Mouse (Mus musculus): Measurements from ENCODE around the gene Kirrel3. TPM values are rescaled to one million over a fixed set of nuclear protein-coding genes. Genes with fewer than 3 reads are reported as not detected.

The Kirrel3 gene
- polyA plus RNA-seq, 1 experiment from 2014 or later: 2.2 TPM

DNA sequence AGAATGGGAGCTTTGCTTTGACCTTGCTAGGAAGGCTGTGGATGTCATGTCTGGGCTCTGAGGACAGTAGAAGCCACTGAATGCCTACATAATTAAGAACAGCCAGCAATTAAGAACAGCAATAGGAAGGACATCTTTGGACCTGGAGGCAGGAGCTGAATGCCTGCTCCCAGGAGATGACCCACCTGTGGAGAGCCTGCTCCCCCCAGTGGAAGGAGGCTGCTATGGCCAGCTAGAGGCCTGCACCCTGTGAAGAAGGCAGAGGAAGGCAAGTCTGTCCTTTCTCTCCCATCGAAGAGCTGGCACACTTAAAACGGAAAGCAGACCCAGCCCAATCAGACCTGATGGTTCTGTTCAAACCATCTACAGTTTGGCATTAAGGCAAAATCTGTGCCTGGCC lies 376.1 kb downstream of the Kirrel3 start:
- Histone ChIP-seq H3K9ac (no peak overlapping the region), H3K9me3 (no peaks in the 10 kb centered on the region), H3K4me2 (replicated peaks) (no peak overlapping the region), H3K27me3 (replicated peaks) (no peaks in the 10 kb centered on the region), H3K27ac (no peak overlapping the region), H3K4me3 (replicated peaks) (no peak overlapping the region), H3K4me1 (replicated peaks) (no peaks in the 10 kb centered on the region), H3K36me3 (no peaks in the 10 kb centered on the region)
- 45% methylated on average over 2 of the region's 2 CpGs for WGBS
- no peak for ATAC-seq

DNA sequence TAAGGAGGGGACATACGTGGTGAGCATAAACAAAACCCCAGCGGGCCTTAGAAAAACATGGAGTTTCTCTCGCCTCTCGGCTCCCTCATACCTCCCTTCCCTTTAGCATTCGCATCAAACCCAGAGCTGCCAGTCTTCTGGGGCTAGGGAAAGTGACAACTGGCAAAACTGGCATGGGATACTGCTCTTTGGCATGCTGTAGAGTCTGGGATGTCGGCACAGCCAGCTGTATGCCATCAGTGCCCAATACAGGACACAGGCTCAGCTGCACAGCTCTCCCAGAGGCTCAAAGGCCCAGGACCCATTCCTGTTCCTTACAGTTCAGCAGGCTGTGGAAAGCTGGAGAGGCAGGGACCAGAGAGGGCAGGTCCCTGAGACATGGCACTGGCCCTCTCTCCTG lies 379.9 kb downstream of the Kirrel3 start:
- no peak overlapping the region for H3K4me2 ChIP-seq (replicated peaks)
- WGBS: 86% methylated on average over 6 of the region's 6 CpGs
- H3K36me3 ChIP-seq: no peaks in the 10 kb centered on the region
- H3K27me3 ChIP-seq (replicated peaks): no peaks in the 10 kb centered on the region
- no peaks in the 10 kb centered on the region for H3K4me1 ChIP-seq (replicated peaks)
- no peak overlapping the region for H3K27ac ChIP-seq
- no peak overlapping the region for H3K4me3 ChIP-seq (replicated peaks)
- ATAC-seq: no peak
- H3K9me3 ChIP-seq: no peaks in the 10 kb centered on the region
- H3K9ac ChIP-seq: no peak overlapping the region

DNA sequence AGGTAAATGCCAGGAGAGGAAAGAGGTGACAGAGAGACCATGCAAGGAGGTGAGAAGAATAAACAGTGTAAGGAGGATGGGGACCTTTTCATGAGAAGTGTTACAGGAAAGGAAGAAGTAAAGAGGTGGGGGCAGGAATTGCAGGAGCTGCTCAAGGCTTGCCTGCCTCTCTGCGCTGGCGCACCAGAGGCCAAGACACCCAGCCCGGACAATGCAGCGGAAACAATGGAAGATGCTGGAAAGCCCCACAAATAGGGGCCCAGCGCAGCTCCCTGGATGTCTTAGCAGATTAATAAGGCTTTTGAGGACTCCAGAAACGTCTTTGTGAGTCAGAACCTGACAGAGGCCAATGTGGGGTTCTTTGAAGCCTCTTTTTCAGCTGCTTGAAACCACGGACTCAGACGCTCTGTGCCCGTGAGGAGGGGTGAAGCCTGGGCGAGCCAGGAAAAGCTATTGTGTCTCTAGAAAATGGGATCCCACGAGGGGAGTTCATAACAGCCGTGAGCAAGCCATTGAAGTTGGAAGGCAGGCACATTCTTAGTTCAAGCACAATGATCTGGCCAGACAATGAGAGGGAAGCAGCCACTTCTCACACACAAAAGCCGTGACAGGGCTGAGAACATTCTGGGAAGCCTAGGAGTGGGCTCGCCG lies 385.7 kb downstream of the Kirrel3 start:
- no peak overlapping the region for H3K27ac ChIP-seq
- no peaks in the 10 kb centered on the region for H3K36me3 ChIP-seq
- WGBS: 67% methylated on average over 15 of the region's 15 CpGs
- no peaks in the 10 kb centered on the region for H3K9me3 ChIP-seq
- no peaks in the 10 kb centered on the region for H3K27me3 ChIP-seq (replicated peaks)
- H3K9ac ChIP-seq: no peak overlapping the region
- no peak overlapping the region for H3K4me3 ChIP-seq (replicated peaks)
- ATAC-seq: no peak
- H3K4me1 ChIP-seq (replicated peaks): no peaks in the 10 kb centered on the region
- H3K4me2 ChIP-seq (replicated peaks): no peak overlapping the region

DNA sequence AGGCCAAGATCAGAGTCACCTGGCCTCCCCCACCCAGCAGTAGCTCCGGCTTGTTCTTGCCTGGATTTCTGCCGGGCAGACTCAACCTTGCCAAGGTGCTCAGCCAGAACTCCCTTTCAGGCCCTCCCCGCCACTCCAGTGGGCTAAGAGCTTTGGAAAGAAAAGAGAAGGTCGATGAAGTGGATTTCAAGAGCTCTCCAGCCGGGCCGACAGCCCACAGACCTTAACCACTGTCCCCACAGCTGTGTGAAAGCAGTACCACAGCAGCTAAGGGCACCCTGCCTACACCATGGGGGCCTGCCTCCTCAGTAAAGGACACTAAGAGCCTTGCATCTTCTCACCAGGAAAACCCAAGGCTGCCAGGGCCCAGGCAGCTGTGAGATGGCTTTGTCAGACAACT lies 389.5 kb downstream of the Kirrel3 start:
- Histone ChIP-seq H3K27ac (no peak overlapping the region), H3K9me3 (no peaks in the 10 kb centered on the region), H3K27me3 (replicated peaks) (no peaks in the 10 kb centered on the region), H3K4me1 (replicated peaks) (no peaks in the 10 kb centered on the region), H3K9ac (no peak overlapping the region), H3K4me3 (replicated peaks) (no peak overlapping the region), H3K36me3 (no peaks in the 10 kb centered on the region), H3K4me2 (replicated peaks) (no peak overlapping the region)
- ATAC-seq: no peak
- 83% methylated on average over 6 of the region's 6 CpGs for WGBS

DNA sequence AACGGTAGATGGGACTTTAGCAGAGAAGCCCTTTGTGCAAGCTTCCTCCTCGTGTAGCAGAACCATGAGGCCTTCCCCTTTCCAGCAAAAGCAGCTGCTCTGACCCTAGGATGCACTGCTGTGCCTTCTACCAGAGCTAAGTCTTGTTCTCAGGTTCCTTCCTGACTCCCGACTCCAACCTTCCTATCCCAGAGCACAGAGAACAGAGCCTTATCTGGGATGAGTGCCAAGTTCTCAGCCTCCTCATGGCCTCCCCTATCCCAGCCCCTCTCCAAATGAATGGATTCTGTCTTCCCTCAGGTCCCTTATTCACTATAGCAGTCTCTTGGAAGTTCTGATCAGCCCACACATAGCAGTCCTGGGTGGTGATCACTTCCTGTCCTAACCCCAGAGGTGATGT lies 391.5 kb downstream of the Kirrel3 start:
- ATAC-seq: no peak
- 45% methylated on average over 3 of the region's 3 CpGs for WGBS

DNA sequence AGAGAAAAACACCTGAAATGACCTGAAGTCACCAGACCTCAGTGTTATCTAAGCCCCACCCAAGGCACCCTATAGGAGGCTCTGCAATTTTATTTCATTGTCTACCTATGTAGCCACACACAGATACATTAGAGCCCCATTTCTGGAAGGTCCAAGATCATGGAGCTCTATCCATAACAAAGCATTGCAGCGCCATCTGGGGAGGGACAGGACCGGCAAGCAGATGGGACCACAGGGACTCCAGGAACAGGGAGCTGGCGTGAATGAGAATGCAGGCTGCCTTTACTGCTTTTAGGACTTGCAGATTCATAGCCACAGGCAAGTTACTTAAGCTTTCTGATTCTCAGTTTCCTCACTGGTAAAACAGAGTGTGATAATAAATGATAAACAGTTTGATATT lies 392.1 kb downstream of the Kirrel3 start:
- Histone ChIP-seq H3K4me3 (replicated peaks) (no peak overlapping the region), H3K4me1 (replicated peaks) (no peaks in the 10 kb centered on the region), H3K27ac (no peak overlapping the region), H3K4me2 (replicated peaks) (no peak overlapping the region), H3K9ac (no peak overlapping the region), H3K9me3 (no peaks in the 10 kb centered on the region), H3K36me3 (no peaks in the 10 kb centered on the region), H3K27me3 (replicated peaks) (no peaks in the 10 kb centered on the region)
- ATAC-seq: no peak
- whole genome bisulfite sequencing: 74% methylated on average over 3 of the region's 3 CpGs

More for the DNA sequence above, 391.5 kb downstream of the Kirrel3 start:
- Histone ChIP-seq H3K27ac (no peak overlapping the region), H3K4me2 (replicated peaks) (no peak overlapping the region), H3K9me3 (no peaks in the 10 kb centered on the region), H3K9ac (no peak overlapping the region), H3K4me3 (replicated peaks) (no peak overlapping the region), H3K36me3 (no peaks in the 10 kb centered on the region), H3K4me1 (replicated peaks) (no peaks in the 10 kb centered on the region), H3K27me3 (replicated peaks) (no peaks in the 10 kb centered on the region)

DNA sequence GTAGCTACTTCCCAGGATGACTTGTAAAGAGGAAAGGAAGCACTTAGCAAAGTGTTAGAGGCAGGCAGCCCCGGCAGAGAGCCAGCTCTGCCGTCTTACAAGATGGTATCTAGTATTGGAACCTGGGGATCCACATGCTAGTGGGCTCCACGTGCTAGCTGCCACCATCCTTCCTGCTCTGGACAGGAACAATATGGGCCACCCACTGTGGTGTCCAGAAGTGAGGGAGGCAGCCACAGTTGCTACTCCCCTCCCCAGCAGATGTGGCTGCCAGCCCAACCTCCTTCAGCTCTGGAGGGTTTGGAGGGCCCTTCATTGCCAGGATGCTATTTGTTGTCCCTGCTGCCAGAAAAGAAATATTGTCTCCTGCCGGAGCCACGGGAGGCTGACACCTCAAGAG lies 396.1 kb downstream of the Kirrel3 start:
- no peak overlapping the region for H3K4me3 ChIP-seq (replicated peaks)

DNA sequence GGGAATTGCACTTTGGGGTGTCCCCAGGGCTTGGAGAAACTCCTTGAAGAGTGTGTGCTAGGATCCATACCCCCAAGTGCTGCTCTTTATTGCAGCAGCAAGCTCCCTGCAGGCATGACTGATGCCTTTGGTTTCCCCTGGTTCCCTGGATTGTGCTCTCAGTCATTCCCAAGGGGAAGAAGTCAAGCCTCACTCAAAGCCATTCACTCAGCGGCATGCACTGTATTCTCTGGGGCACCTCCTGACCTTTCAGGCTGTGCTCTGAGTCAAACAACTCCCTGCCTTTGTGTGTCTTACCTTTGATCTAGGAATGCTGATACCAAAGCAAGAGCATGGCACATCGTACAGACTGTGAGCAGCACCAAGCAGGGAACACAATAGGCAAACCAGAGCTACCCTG lies 396.5 kb downstream of the Kirrel3 start:
- no peak overlapping the region for H3K4me3 ChIP-seq (replicated peaks)
- no peaks in the 10 kb centered on the region for H3K9me3 ChIP-seq
- no peaks in the 10 kb centered on the region for H3K36me3 ChIP-seq
- no peak overlapping the region for H3K9ac ChIP-seq
- no peak overlapping the region for H3K27ac ChIP-seq
- H3K27me3 ChIP-seq (replicated peaks): no peaks in the 10 kb centered on the region
- no peaks in the 10 kb centered on the region for H3K4me1 ChIP-seq (replicated peaks)
- H3K4me2 ChIP-seq (replicated peaks): no peak overlapping the region
- no peak for ATAC-seq
- WGBS: 20% methylated on average over 2 of the region's 2 CpGs

More for the DNA sequence above, 396.1 kb downstream of the Kirrel3 start:
- Histone ChIP-seq H3K9ac (no peak overlapping the region), H3K4me2 (replicated peaks) (no peak overlapping the region), H3K4me1 (replicated peaks) (no peaks in the 10 kb centered on the region), H3K27me3 (replicated peaks) (no peaks in the 10 kb centered on the region), H3K36me3 (no peaks in the 10 kb centered on the region), H3K9me3 (no peaks in the 10 kb centered on the region), H3K27ac (no peak overlapping the region)
- WGBS: 19% methylated on average over 5 of the region's 5 CpGs
- no peak for ATAC-seq

DNA sequence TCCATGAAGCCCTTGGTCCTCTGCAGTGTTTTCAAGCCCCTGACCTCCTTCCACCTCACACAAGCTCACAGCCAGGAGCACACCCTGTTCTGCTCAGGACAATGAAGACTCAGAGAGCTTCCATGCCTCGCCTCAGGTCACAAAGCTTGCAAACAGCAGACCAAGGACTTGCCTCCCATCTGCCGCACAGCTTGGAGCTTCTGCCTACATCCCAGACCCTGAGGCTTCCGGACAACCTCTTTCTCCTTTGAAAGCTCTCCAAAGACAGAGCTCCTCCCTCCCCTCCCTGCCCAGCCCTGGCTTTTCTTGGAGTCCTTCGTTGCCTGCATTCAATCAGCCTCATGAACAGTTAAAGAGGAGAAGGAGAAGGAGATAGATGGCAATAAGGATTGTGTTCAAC lies 397.4 kb downstream of the Kirrel3 start:
- no peaks in the 10 kb centered on the region for H3K4me1 ChIP-seq (replicated peaks)
- H3K27ac ChIP-seq: no peak overlapping the region
- no peak overlapping the region for H3K9ac ChIP-seq
- 34% methylated on average over 4 of the region's 4 CpGs for WGBS
- no peaks in the 10 kb centered on the region for H3K9me3 ChIP-seq
- no peaks in the 10 kb centered on the region for H3K36me3 ChIP-seq
- ATAC-seq: no peak
- no peaks in the 10 kb centered on the region for H3K27me3 ChIP-seq (replicated peaks)
- no peak overlapping the region for H3K4me2 ChIP-seq (replicated peaks)
- no peak overlapping the region for H3K4me3 ChIP-seq (replicated peaks)

DNA sequence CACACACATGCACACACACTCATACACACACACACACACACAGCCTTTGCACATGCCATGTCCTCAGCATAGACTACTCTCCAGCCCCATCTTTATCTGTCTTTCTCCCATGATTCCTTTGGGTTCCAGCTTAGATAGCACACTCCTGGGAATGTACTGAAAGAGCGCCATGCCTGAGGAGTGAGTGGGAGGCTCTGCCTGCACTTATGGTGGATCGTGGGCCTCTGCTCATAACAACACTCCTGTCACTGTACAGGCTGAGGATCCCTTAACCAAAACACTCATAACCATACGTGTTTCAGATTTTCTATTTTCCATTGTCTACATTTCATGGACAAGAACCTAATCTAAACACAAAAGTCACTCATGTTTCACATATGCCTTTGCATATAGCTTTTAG lies 398.6 kb downstream of the Kirrel3 start:
- no peak overlapping the region for H3K9ac ChIP-seq
- H3K4me3 ChIP-seq (replicated peaks): no peak overlapping the region
- no peaks in the 10 kb centered on the region for H3K27me3 ChIP-seq (replicated peaks)
- no peak for ATAC-seq
- no peaks in the 10 kb centered on the region for H3K9me3 ChIP-seq
- 82% methylated on average over 3 of the region's 3 CpGs for WGBS
- H3K4me1 ChIP-seq (replicated peaks): no peaks in the 10 kb centered on the region
- no peak overlapping the region for H3K27ac ChIP-seq
- H3K4me2 ChIP-seq (replicated peaks): no peak overlapping the region
- no peaks in the 10 kb centered on the region for H3K36me3 ChIP-seq

DNA sequence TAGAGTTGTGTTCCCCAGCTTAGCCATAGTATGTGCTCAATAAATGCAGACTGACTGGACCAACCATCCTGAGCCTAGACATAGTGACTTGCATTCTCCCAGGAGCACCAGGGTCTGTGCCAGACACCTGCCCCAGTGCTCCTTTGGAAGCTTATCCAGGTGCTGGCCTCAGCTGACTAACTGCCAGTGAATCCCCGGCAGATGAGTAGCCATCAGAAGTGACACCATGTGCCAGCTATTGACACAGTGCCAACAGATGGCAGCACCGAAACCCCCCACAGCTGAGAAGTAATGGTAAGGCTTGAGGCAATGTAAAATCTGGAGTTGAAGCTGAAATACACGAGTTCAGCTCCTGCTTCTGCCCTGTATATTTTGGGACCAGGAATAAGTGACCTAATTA lies 399.2 kb downstream of the Kirrel3 start:
- no peak for ATAC-seq
- no peaks in the 10 kb centered on the region for H3K4me1 ChIP-seq (replicated peaks)
- no peaks in the 10 kb centered on the region for H3K36me3 ChIP-seq

DNA sequence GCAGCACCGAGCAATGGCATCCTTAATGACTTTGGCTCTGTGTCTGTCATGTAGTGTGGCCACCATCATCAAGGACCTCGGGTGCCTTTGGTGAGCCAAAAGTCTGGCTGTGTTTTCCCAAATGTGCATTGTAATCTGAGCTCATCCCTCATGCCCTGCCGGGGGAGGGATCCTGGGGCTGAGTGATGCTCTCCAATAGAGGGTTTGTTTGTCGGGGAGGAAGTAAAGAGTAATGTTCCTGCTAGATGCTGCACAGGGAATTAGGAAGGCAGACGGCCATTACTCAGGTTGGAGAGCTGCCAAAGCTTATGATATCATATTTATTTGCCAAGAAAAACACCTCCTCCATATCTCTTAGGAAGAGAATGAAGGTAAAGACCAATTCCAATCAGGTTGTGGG lies 401.1 kb downstream of the Kirrel3 start:
- 31% methylated on average over 5 of the region's 5 CpGs for WGBS
- Histone ChIP-seq H3K4me1 (replicated peaks) (no peaks in the 10 kb centered on the region), H3K27me3 (replicated peaks) (no peaks in the 10 kb centered on the region), H3K36me3 (no peaks in the 10 kb centered on the region), H3K4me2 (replicated peaks) (no peak overlapping the region), H3K9ac (no peak overlapping the region), H3K9me3 (no peaks in the 10 kb centered on the region), H3K4me3 (replicated peaks) (no peak overlapping the region), H3K27ac (no peak overlapping the region)
- ATAC-seq: no peak

More for the DNA sequence above, 399.2 kb downstream of the Kirrel3 start:
- 89% methylated on average over 3 of the region's 3 CpGs for WGBS
- H3K9ac ChIP-seq: no peak overlapping the region
- H3K27ac ChIP-seq: no peak overlapping the region
- no peaks in the 10 kb centered on the region for H3K27me3 ChIP-seq (replicated peaks)
- no peak overlapping the region for H3K4me2 ChIP-seq (replicated peaks)
- H3K4me3 ChIP-seq (replicated peaks): no peak overlapping the region
- H3K9me3 ChIP-seq: no peaks in the 10 kb centered on the region

DNA sequence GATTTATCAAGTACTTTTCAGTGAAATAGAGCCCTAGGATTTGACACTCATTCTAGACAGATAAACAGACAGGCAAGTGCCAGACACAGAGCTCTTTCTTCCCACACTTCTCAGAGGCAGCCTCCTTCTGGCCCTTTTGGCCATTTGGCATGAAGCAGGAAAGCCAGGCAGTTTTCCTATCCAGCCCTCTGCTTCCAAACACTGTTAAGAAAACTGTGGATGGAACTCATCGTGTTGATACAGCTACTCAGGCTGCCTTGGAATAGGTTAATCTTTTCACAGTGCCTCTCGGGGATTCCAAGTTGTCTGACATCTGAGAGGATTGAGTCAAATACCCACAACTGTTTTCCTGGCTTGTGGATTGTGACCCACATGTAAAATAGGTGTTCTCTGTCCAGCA lies 401.5 kb downstream of the Kirrel3 start:
- H3K36me3 ChIP-seq: no peaks in the 10 kb centered on the region
- H3K27ac ChIP-seq: no peak overlapping the region
- ATAC-seq: no peak
- WGBS: 39% methylated on average over 2 of the region's 2 CpGs
- no peaks in the 10 kb centered on the region for H3K27me3 ChIP-seq (replicated peaks)
- no peak overlapping the region for H3K9ac ChIP-seq
- H3K4me2 ChIP-seq (replicated peaks): no peak overlapping the region
- no peak overlapping the region for H3K4me3 ChIP-seq (replicated peaks)
- H3K9me3 ChIP-seq: no peaks in the 10 kb centered on the region
- H3K4me1 ChIP-seq (replicated peaks): no peaks in the 10 kb centered on the region
